Mouse (Mus musculus) myocyte (in vitro differentiated cells): ENCODE measurements around the gene Adcy2.

Experiments
- CEBPB ChIP-seq: IDR thresholded peaks from 2 replicates; pipeline ENCODE4 v1.6.1; 2011; ENCODE audit warnings: mild to moderate bottlenecking, moderate library complexity; ENCODE audit not compliant: poor library complexity, insufficient read depth, severe bottlenecking
- MYOG ChIP-seq, 3 experiments: IDR thresholded peaks; one replicate each; pipeline ENCODE4 v1.6.1; 2011; ENCODE audit warnings: control low read depth in 2 of 3, low read depth in 2 of 3, mild to moderate bottlenecking in 2 of 3; ENCODE audit not compliant: insufficient read length in 2 of 3, control insufficient read depth in 1 of 3, insufficient read depth in 1 of 3
- POLR2A ChIP-seq: IDR thresholded peaks from one replicate; pipeline ENCODE4 v1.6.1; 2011; ENCODE audit warnings: low read depth, mild to moderate bottlenecking, control low read depth, moderate library complexity; ENCODE audit not compliant: insufficient read length
- REST ChIP-seq: IDR thresholded peaks from one replicate; pipeline ENCODE4 v1.6.1; 2011; ENCODE audit warnings: mild to moderate bottlenecking, control low read depth, moderate library complexity; ENCODE audit not compliant: insufficient read depth, insufficient read length
- SRF ChIP-seq: IDR thresholded peaks from one replicate; pipeline ENCODE4 v1.6.1; 2011; ENCODE audit warnings: low read depth; ENCODE audit not compliant: control insufficient read depth, insufficient read length
- TCF12 ChIP-seq: IDR thresholded peaks from one replicate; pipeline ENCODE4 v1.6.1; 2011; ENCODE audit warnings: mild to moderate bottlenecking, control low read depth; ENCODE audit not compliant: poor library complexity, insufficient read depth, severe bottlenecking
- USF1 ChIP-seq: IDR thresholded peaks from one replicate; pipeline ENCODE4 v1.6.1; 2011; ENCODE audit warnings: low read depth, mild to moderate bottlenecking, control low read depth, moderate library complexity

GRCm38 (mm10) chr13:68828441-68828840 is 170.9 kb downstream of the Adcy2 start:
- TF ChIP-seq POLR2A (no peak), USF1 (no peak), CEBPB (no peak), TCF12 (no peak), SRF (no peak), REST (no peak), MYOG (IDR thresholded peaks at IDR 0.05; ENCODE audit: control insufficient read depth in 1 of 3, insufficient read depth in 1 of 3, insufficient read length in 2 of 3, low read depth in 2 of 3) (no peak)
